Mouse (Mus musculus) small intestine, adult 2 months (tissue): ENCODE measurements around the gene Efna2.

Experiments used
- CTCF ChIP-seq: fragments of 200-500 bp; IDR thresholded peaks from 2 replicates; pipeline ENCODE4 v1.5.1; 2012; ENCODE audit warnings: low read depth, mild to moderate bottlenecking, control low read depth, inconsistent platforms, low read length, moderate library complexity, mixed read lengths; ENCODE audit not compliant: insufficient replicate concordance, insufficient read length; ENCODE audit errors: extremely low read depth
- POLR2A ChIP-seq: fragments of 200-500 bp; IDR thresholded peaks from 2 replicates; pipeline ENCODE4 v1.6.1; 2012; ENCODE audit warnings: low read depth, mild to moderate bottlenecking, control low read depth, inconsistent platforms, low read length, moderate library complexity

- no peak for TF ChIP-seq POLR2A
- no peak for TF ChIP-seq CTCF
Measured at GRCm38 (mm10) chr10:80171252-80171651, 8.0 kb upstream of the Efna2 start.
